Mouse (Mus musculus): ENCODE data around the gene Ccl3. TPM values are rescaled to one million over a fixed set of nuclear protein-coding genes. Genes with fewer than 3 reads are reported as not detected.
A peak's percentile ranks its signal among the peaks of the same experiment; 100 is the strongest.

Gene Ccl3
- not detected for total RNA-seq (2021)

GRCm38 (mm10) chr11:83649305-83649841 is at the start of gene Ccl3:
Ccl3 (minus strand) TSS chr11:83649355.
- no peak for DNase-seq (ENCODE audit: low spot score in 2 of 2)
- intact Hi-C loops (cut with DNase I) = no loop called here

GRCm38 (mm10) chr11:83692008-83692407 is 42.9 kb upstream of the Ccl3 start:
- DNase-seq (ENCODE audit: low spot score in 2 of 2) = no peak
- intact Hi-C loops (cut with DNase I) = no loop called here

GRCm38 (mm10) chr11:83689918-83690317 is 40.8 kb upstream of the Ccl3 start:
- intact Hi-C loops (cut with DNase I) = no loop called here
- DNase-seq (ENCODE audit: low spot score in 2 of 2) = no peak

GRCm38 (mm10) chr11:83675665-83676064 is 26.5 kb upstream of the Ccl3 start:
- intact Hi-C loops (cut with DNase I) = loop anchor here (1.0 kb wide), 1 partner anchor 21 kb away; no protein-coding TSS in a partner anchor

GRCm38 (mm10) chr11:83671743-83672142 is 22.6 kb upstream of the Ccl3 start:
- intact Hi-C loops (cut with DNase I) = no loop called here
- DNase-seq (ENCODE audit: low spot score in 2 of 2) = no peak

More at GRCm38 (mm10) chr11:83675665-83676064, 26.5 kb upstream of the Ccl3 start:
- DNase-seq (ENCODE audit: low spot score in 2 of 2) = no peak

GRCm38 (mm10) chr11:83663532-83663931 is 14.4 kb upstream of the Ccl3 start:
- intact Hi-C loops (cut with DNase I) = no loop called here
- DNase-seq (ENCODE audit: low spot score in 2 of 2) = no peak

- no peak for DNase-seq (ENCODE audit: low spot score in 2 of 2)
- intact Hi-C loops (cut with DNase I) = no loop called here
These were observed 13.0 kb upstream of the Ccl3 start, which contains the start of gene Ccl4 for GRCm38 (mm10) chr11:83662204-83662603. Ccl4 (plus strand) TSS chr11:83662584.

- DNase-seq (ENCODE audit: low spot score in 2 of 2) = no peak
- intact Hi-C loops (cut with DNase I) = no loop called here
These were observed 9.6 kb upstream of the Ccl3 start for GRCm38 (mm10) chr11:83658797-83659196.

GRCm38 (mm10) chr11:83657508-83657907 is 8.4 kb upstream of the Ccl3 start:
- DNase-seq (ENCODE audit: low spot score in 2 of 2) = peak; percentile 4 to 19
- intact Hi-C loops (cut with DNase I) = no loop called here

- intact Hi-C loops (cut with DNase I) = no loop called here
- DNase-seq (ENCODE audit: low spot score in 2 of 2) = no peak
These were observed 5.5 kb upstream of the Ccl3 start for GRCm38 (mm10) chr11:83654606-83655005.

GRCm38 (mm10) chr11:83646356-83647149 is 2.6 kb downstream of the Ccl3 start:
- DNase-seq (ENCODE audit: low spot score in 2 of 2) = no peak
- intact Hi-C loops (cut with DNase I) = no loop called here

- intact Hi-C loops (cut with DNase I) = no loop called here
- no peak for DNase-seq (ENCODE audit: low spot score in 2 of 2)
These were observed 3.6 kb downstream of the Ccl3 start, which contains the start of gene Rpl9-ps1 for GRCm38 (mm10) chr11:83645521-83645920. Rpl9-ps1 (minus strand) TSS chr11:83645621.

- DNase-seq (ENCODE audit: low spot score in 2 of 2) = no peak
- intact Hi-C loops (cut with DNase I) = no loop called here
These were observed 7.9 kb downstream of the Ccl3 start for GRCm38 (mm10) chr11:83641216-83641615.

- intact Hi-C loops (cut with DNase I) = no loop called here
- DNase-seq (ENCODE audit: low spot score in 2 of 2) = no peak
These were observed 9.0 kb downstream of the Ccl3 start for GRCm38 (mm10) chr11:83640141-83640540.

GRCm38 (mm10) chr11:83639533-83639932 is 9.6 kb downstream of the Ccl3 start:
- intact Hi-C loops (cut with DNase I) = loop anchor here (10.0 kb wide), 2 partner anchors 95 to 195 kb away; no protein-coding TSS in a partner anchor
- DNase-seq (ENCODE audit: low spot score in 2 of 2) = no peak

- DNase-seq (ENCODE audit: low spot score in 2 of 2) = no peak
- intact Hi-C loops (cut with DNase I) = loop anchor here (10.0 kb wide), 2 partner anchors 96 to 194 kb away; no protein-coding TSS in a partner anchor
These were observed 10.2 kb downstream of the Ccl3 start for GRCm38 (mm10) chr11:83638934-83639333.

- no peak for DNase-seq (ENCODE audit: low spot score in 2 of 2)
- intact Hi-C loops (cut with DNase I) = loop anchor here (10.0 kb wide), 2 partner anchors 98 to 192 kb away; no protein-coding TSS in a partner anchor
These were observed 12.4 kb downstream of the Ccl3 start for GRCm38 (mm10) chr11:83636742-83637235.

- intact Hi-C loops (cut with DNase I) = loop anchor here (2.0 to 10.0 kb wide), 4 partner anchors 58 to 190 kb away; partner anchors contain the start of gene Ccl9
These were observed 14.3 kb downstream of the Ccl3 start for GRCm38 (mm10) chr11:83634898-83635297.

GRCm38 (mm10) chr11:83634425-83634824 is 14.7 kb downstream of the Ccl3 start:
- DNase-seq (ENCODE audit: low spot score in 2 of 2) = no peak
- intact Hi-C loops (cut with DNase I) = loop anchor here (2.0 to 10.0 kb wide), 4 partner anchors 57 to 190 kb away; partner anchors contain the start of gene Ccl9

More at GRCm38 (mm10) chr11:83634898-83635297, 14.3 kb downstream of the Ccl3 start:
- no peak for DNase-seq (ENCODE audit: low spot score in 2 of 2)

- DNase-seq (ENCODE audit: low spot score in 2 of 2) = no peak
- intact Hi-C loops (cut with DNase I) = loop anchor here (5.0 to 10.0 kb wide), 3 partner anchors 55 to 188 kb away; partner anchors contain the start of gene Ccl9
These were observed 16.4 kb downstream of the Ccl3 start for GRCm38 (mm10) chr11:83632744-83633143.
